Mouse (Mus musculus) spleen, adult 10 weeks (tissue): Measurements from ENCODE around the gene Wnt5b. TPM values are rescaled to one million over a fixed set of nuclear protein-coding genes. Genes with fewer than 3 reads are reported as not detected.

Experiments used
- polyA plus RNA-seq: library from polyadenylated mRNA; stranded (reverse); fragments of 350-450 nt; fragmentation: Illumina TruSeq; extraction: RNeasy Lipid Tissue Mini Kit (QIAGEN cat#74804); gene quantifications from one replicate; pipeline ENCODE4 v1.2.3, GENCODE M21; 2015; ENCODE audit warnings: low replicate concordance; ENCODE audit not compliant: insufficient read depth

Gene Wnt5b
- polyA plus RNA-seq: 0.84 TPM

GRCm38 (mm10) chr6:119543803-119544517 is at the start of gene Wnt5b:
Gene Wnt5b (minus strand): TSS chr6:119544347.

DNA sequence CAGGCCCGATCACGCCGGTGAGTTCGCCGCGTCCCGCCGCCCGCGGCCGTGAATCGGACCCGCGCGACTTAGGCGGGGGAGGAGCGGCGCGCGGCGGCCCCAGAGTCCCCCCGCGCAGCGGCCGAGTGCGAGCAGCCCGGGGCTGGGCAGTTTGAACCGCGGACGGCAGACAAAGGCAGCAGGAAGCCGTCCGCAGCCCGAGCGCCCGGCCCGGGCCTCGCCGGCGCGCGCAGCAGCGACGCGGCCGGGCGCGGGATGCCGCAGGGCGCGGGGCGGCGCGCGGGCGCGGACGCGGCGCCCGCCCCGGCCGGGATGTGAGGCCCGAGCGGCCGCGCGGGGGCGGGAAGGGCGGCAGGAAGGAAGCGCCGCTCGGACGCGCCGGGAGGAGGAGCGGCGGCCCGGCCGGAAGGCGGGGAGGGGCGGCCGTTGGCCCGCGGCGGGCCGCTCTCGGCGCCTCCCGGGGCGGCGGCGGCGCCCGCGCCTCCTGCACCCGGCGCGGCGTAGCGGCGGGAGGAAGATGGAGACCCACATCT is 64.7 kb downstream of the Wnt5b start, which contains the start of gene Fbxl14:
Gene Fbxl14 (plus strand): TSS at position 326 of the 533 bp plus-strand sequence.

DNA sequence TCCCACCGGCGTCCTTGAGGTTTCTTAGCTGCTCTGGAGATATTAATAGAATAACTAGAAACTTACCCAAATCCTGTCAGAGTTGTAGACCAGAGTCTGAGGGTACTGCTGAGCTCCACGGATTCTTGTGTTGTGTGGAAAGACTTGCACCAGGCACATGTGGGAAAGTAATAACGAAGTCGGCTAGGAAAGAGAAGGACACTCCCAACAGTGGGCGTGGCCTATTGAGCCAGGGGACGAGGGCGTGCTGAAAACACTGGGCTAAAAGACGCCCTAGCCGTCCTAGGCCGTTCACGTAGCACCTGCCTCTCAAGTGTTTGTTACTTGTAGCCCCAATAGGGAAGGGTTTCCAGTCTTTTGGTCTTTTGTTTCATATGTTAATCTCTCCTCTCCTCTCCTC is 126.8 kb downstream of the Wnt5b start, which contains the start of gene Adipor2:
Gene Adipor2 (minus strand): TSS at position 351 of the 400 bp plus-strand sequence.

Other genes starting within 250 kb of the Wnt5b start
- gene Lrtm2, start 213.6 kb downstream of the Wnt5b start, polyA plus RNA-seq: 0.36 TPM
- 59.8 TPM for gene Adipor2, start 126.6 kb downstream of the Wnt5b start, polyA plus RNA-seq
- 33.4 TPM for gene Fbxl14, start 64.7 kb downstream of the Wnt5b start, polyA plus RNA-seq